Mouse (Mus musculus) CH12.LX (cell line): ENCODE measurements at regions not wholly inside any gene's neighbourhood (a gene's known extent, or its start where the extent isn't known, plus 50 kb on each side); places are given as distances from the start of the nearest gene placed in this dataset.

Experiments used
- DNase-seq: peaks from one replicate; pipeline ENCODE4 v3.0.0-alpha.2; 2013; ENCODE audit errors: extremely low read depth
- H3K27ac ChIP-seq: 2 replicates; pipeline ENCODE4 v1.5.1; 2012; ENCODE audit warnings: low read depth, mild to moderate bottlenecking, control low read depth, moderate library complexity; ENCODE audit not compliant: insufficient read depth
- H3K27me3 ChIP-seq: replicated peaks from 2 replicates; pipeline ENCODE3; 2012; ENCODE audit warnings: inconsistent platforms
- H3K36me3 ChIP-seq, 2 experiments: replicated peaks in 1 of 2; 2 replicates each; pipeline versions ENCODE3 to v1.6.1; 2012; ENCODE audit warnings: inconsistent platforms in 1 of 2, low read length in 1 of 2, mild to moderate bottlenecking in 1 of 2, mixed read lengths in 1 of 2, moderate library complexity in 1 of 2; ENCODE audit not compliant: control insufficient read depth in 1 of 2, insufficient read depth in 1 of 2
- H3K4me1 ChIP-seq, 2 experiments: 2 replicates each; pipeline ENCODE4 v1.6.1; 2012; ENCODE audit warnings: inconsistent platforms in 1 of 2, moderate library complexity in 1 of 2; ENCODE audit not compliant: insufficient read depth in 2 of 2, control insufficient read depth in 1 of 2
- H3K4me2 ChIP-seq: 2 replicates; pipeline ENCODE4 v1.6.1; 2012; ENCODE audit warnings: low read depth, mild to moderate bottlenecking, control low read depth; ENCODE audit not compliant: poor library complexity, insufficient read depth, severe bottlenecking
- H3K4me3 ChIP-seq, 3 experiments: fragments of 150-350 bp in 1 of 3; sonication (generic) in 1 of 3; replicated peaks in 1 of 3; 2 replicates each; pipeline versions ENCODE3 to v1.5.1; 2011 to 2012; ENCODE audit warnings: low read depth in 2 of 3, low read length in 2 of 3, mild to moderate bottlenecking in 2 of 3, moderate library complexity in 2 of 3, control low read depth in 1 of 3, improper control_type of control experiment in 1 of 3, inconsistent platforms in 1 of 3, mixed read lengths in 1 of 3; ENCODE audit not compliant: poor library complexity in 1 of 3
- H3K79me2 ChIP-seq: replicated peaks from 2 replicates; pipeline ENCODE4 v1.6.1; 2012; ENCODE audit warnings: mild to moderate bottlenecking, moderate library complexity; ENCODE audit not compliant: control insufficient read depth, poor library complexity, insufficient read depth, severe bottlenecking; ENCODE audit errors: extremely low read depth
- H3K9ac ChIP-seq: 2 replicates; pipeline ENCODE4 v1.6.1; 2012; ENCODE audit warnings: low read depth, mild to moderate bottlenecking, control low read depth, moderate library complexity; ENCODE audit not compliant: insufficient read depth
- H3K9me3 ChIP-seq: replicated peaks from 2 replicates; pipeline ENCODE3; 2012; ENCODE audit warnings: low read length, inconsistent platforms, mixed read lengths
- CHD1 ChIP-seq: IDR thresholded peaks from 2 replicates; pipeline ENCODE4 v1.6.1; 2012; ENCODE audit warnings: low read depth, low read length, improper control_type of control experiment, inconsistent platforms
- ELF1 ChIP-seq: IDR thresholded peaks from 2 replicates; pipeline ENCODE4 v1.6.1; 2014; ENCODE audit warnings: low read depth, mild to moderate bottlenecking, inconsistent platforms, low read length, improper control_type of control experiment
- EP300 ChIP-seq: IDR thresholded peaks from 2 replicates; pipeline ENCODE4 v1.6.1; 2011; ENCODE audit warnings: low read length, improper control_type of control experiment
- ETS1 ChIP-seq: conservative IDR thresholded peaks from 2 replicates; pipeline ENCODE4 v1.6.1; 2012; ENCODE audit warnings: low read depth, mild to moderate bottlenecking, inconsistent platforms, low read length, improper control_type of control experiment, moderate library complexity
- HCFC1 ChIP-seq: IDR thresholded peaks from 2 replicates; pipeline ENCODE4 v1.6.1; 2012; ENCODE audit warnings: low read depth, mild to moderate bottlenecking, inconsistent platforms, low read length, improper control_type of control experiment
- IRF4 ChIP-seq: IDR thresholded peaks from 2 replicates; pipeline ENCODE4 v1.6.1; 2014; ENCODE audit warnings: low read depth, mild to moderate bottlenecking, inconsistent platforms, low read length, improper control_type of control experiment
- KAT2A ChIP-seq: IDR thresholded peaks from 2 replicates; pipeline ENCODE4 v1.6.1; 2012; ENCODE audit warnings: low read length, improper control_type of control experiment, inconsistent platforms; ENCODE audit not compliant: insufficient replicate concordance
- MEF2A ChIP-seq: IDR thresholded peaks from 2 replicates; pipeline ENCODE4 v1.6.1; 2014; ENCODE audit warnings: low read depth, mild to moderate bottlenecking, inconsistent platforms, low read length, improper control_type of control experiment, borderline replicate concordance
- NELFE ChIP-seq: IDR thresholded peaks from 2 replicates; pipeline ENCODE4 v1.6.1; 2011; ENCODE audit warnings: low read depth, low read length, improper control_type of control experiment
- POLR2AphosphoS2 ChIP-seq: IDR thresholded peaks from 2 replicates; pipeline ENCODE4 v1.6.1; 2011; ENCODE audit warnings: low read depth, low read length, improper control_type of control experiment
- RCOR1 ChIP-seq: conservative IDR thresholded peaks from 2 replicates; pipeline ENCODE4 v1.6.1; 2012; ENCODE audit warnings: low read depth, mild to moderate bottlenecking, inconsistent platforms, low read length, improper control_type of control experiment
- SMC3 ChIP-seq: IDR thresholded peaks from 2 replicates; pipeline ENCODE4 v1.6.1; 2011; ENCODE audit warnings: low read depth, low read length, improper control_type of control experiment
- UBTF ChIP-seq: IDR thresholded peaks from 2 replicates; pipeline ENCODE4 v1.6.1; 2012; ENCODE audit warnings: low read depth, mild to moderate bottlenecking, inconsistent platforms, low read length, improper control_type of control experiment, moderate library complexity
- ZC3H11A ChIP-seq: IDR thresholded peaks from 2 replicates; pipeline ENCODE4 v1.6.1; 2012; ENCODE audit warnings: low read depth, mild to moderate bottlenecking, inconsistent platforms, low read length, improper control_type of control experiment
- ZKSCAN1 ChIP-seq: IDR thresholded peaks from 2 replicates; pipeline ENCODE4 v1.6.1; 2012; ENCODE audit warnings: low read depth, inconsistent platforms, low read length, improper control_type of control experiment, borderline replicate concordance
- ZMIZ1 ChIP-seq: IDR thresholded peaks from 2 replicates; pipeline ENCODE4 v1.6.1; 2012; ENCODE audit warnings: low read depth, mild to moderate bottlenecking, inconsistent platforms, low read length, improper control_type of control experiment
- ZNF384 ChIP-seq: IDR thresholded peaks from 2 replicates; pipeline ENCODE4 v1.6.1; 2012; ENCODE audit warnings: low read depth, low read length, improper control_type of control experiment, inconsistent platforms
- dilution Hi-C: fragments of 300-500 bp; cut with MboI; formaldehyde crosslinking; loops from 2 replicates; pipeline ENCODE4 v1.14.3; 2020; ENCODE audit warnings: low sequenced_read_pairs; ENCODE audit not compliant: extremely low pct_unique_long_range_greater_than_20kb, extremely low pct_ligation_motif_present
- in situ Hi-C: fragments of 300-500 bp; cut with MboI; formaldehyde crosslinking; loops from 3 replicates; pipeline ENCODE4 v1.14.3; 2019; ENCODE audit warnings: low sequenced_read_pairs, low pct_ligation_motif_present, low pct_unique_long_range_greater_than_20kb, mixed read lengths

- no peak for TF ChIP-seq KAT2A
- TF ChIP-seq ZMIZ1, result no peak
- H3K4me3 ChIP-seq, result no peak overlapping the region
- H3K9ac ChIP-seq, result no peak overlapping the region
Measured at GRCm38 (mm10) chr8:92161002-92161401, 196.4 kb upstream of the Irx5 start.

DNA sequence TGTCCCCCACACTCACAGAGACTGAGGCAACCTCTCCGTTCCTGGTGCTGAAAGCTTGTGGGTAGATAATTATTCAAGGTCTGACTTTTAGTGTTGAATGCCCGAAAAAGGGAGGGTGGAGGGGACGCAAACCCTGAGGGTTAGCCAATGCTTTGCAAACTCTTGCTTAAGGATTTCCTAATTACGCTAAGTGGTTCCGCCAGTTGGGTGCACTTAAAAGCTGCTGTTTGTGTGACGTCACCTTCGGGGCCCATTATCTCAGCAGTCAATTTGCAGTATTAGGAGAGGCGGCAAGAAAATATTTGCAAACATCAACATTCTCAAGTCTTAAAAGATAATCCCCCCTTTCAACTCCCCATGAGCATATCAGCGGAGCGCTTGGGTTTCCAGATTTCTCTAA lies 199.2 kb upstream of the Irx5 start:
- H3K36me3 ChIP-seq, result no peaks in the 10 kb centered on the region
- H3K4me3 ChIP-seq, result no peak overlapping the region
- H3K27me3 ChIP-seq, result no peaks in the 10 kb centered on the region
- dilution Hi-C loops, result no loop called here
- H3K27ac ChIP-seq, result no peak overlapping the region
- no peak overlapping the region for H3K9ac ChIP-seq
- H3K4me1 ChIP-seq, result no peaks in the 10 kb centered on the region
- DNase-seq, result no peak
- no peaks in the 10 kb centered on the region for H3K79me2 ChIP-seq
- in situ Hi-C loops, result no loop called here
- peaks cover 74% of the 10 kb centered on the region for H3K9me3 ChIP-seq
- no peak for TF ChIP-seq CHD1
- no peak for TF ChIP-seq ZNF384
- TF ChIP-seq EP300, result no peak
- TF ChIP-seq ZKSCAN1, result no peak
- no peak for TF ChIP-seq POLR2AphosphoS2
- no peak for TF ChIP-seq IRF4
- no peak for TF ChIP-seq ELF1
- no peak for TF ChIP-seq RCOR1
- TF ChIP-seq ETS1, result no peak
- no peak for TF ChIP-seq SMC3
- no peak for TF ChIP-seq UBTF
- TF ChIP-seq NELFE, result no peak
- no peak for TF ChIP-seq ZC3H11A
- TF ChIP-seq MEF2A, result no peak
- TF ChIP-seq HCFC1, result no peak
- no peak overlapping the region for H3K4me2 ChIP-seq

More at GRCm38 (mm10) chr8:92161002-92161401, 196.4 kb upstream of the Irx5 start:
- dilution Hi-C loops, result no loop called here
- Histone ChIP-seq H3K4me2 (no peak overlapping the region), H3K9me3 (peaks cover 75% of the 10 kb centered on the region), H3K79me2 (no peaks in the 10 kb centered on the region), H3K27ac (no peak overlapping the region), H3K4me1 (no peaks in the 10 kb centered on the region), H3K36me3 (no peaks in the 10 kb centered on the region), H3K27me3 (no peaks in the 10 kb centered on the region)
- in situ Hi-C loops, result no loop called here
- DNase-seq, result no peak
